Mouse (Mus musculus) heart, adult 2 months (tissue): ENCODE measurements at regions not wholly inside any gene's neighbourhood (a gene's known extent, or its start where the extent isn't known, plus 50 kb on each side); places are given as distances from the start of the nearest gene placed in this dataset.

Source experiments
- CTCF ChIP-seq: fragments of 200-600 bp; IDR thresholded peaks from 2 replicates; pipeline ENCODE4 v1.8.1; 2022; ENCODE audit warnings: antibody characterized with exemption, mild to moderate bottlenecking, moderate library complexity
- EP300 ChIP-seq: fragments of 200-500 bp; IDR thresholded peaks from 2 replicates; pipeline ENCODE4 v1.6.1; 2011; ENCODE audit warnings: low read depth, low read length, control low read depth; ENCODE audit not compliant: insufficient read depth
- POLR2A ChIP-seq: fragments of 200-500 bp; IDR thresholded peaks from 2 replicates; pipeline ENCODE4 v1.6.1; 2011; ENCODE audit warnings: mild to moderate bottlenecking, low read depth, low read length, control low read depth; ENCODE audit not compliant: insufficient read depth

- no peak for TF ChIP-seq POLR2A
- no peak for TF ChIP-seq CTCF
- TF ChIP-seq EP300 = no peak
Observed at GRCm38 (mm10) chr3:14408435-14409125, 71.9 kb upstream of the Slc7a12 start.
